Mouse (Mus musculus) embryonic fibroblast, embryonic 13.5 days (primary cell): ENCODE measurements at regions not wholly inside any gene's neighbourhood (a gene's known extent, or its start where the extent isn't known, plus 50 kb on each side); places are given as distances from the start of the nearest gene placed in this dataset.
"Not testable (repeated sequence)": the region's sequence is repeated elsewhere in the genome, so short reads cannot be mapped to it uniquely, and the experiment has no call there.

Source experiments
- H3K27ac ChIP-seq: 2 replicates; pipeline ENCODE4 v1.5.1; 2012; ENCODE audit warnings: low read length, control low read depth, inconsistent platforms; ENCODE audit not compliant: insufficient read depth
- H3K4me1 ChIP-seq: 2 replicates; pipeline ENCODE4 v1.6.1; 2011; ENCODE audit warnings: low read length; ENCODE audit not compliant: control insufficient read depth, insufficient read depth
- H3K4me3 ChIP-seq: 2 replicates; pipeline ENCODE4 v1.5.1; 2011; ENCODE audit warnings: mild to moderate bottlenecking, control low read depth, low read length; ENCODE audit not compliant: insufficient read depth
- CTCF ChIP-seq: IDR thresholded peaks from 2 replicates; pipeline ENCODE4 v1.5.1; 2011; ENCODE audit warnings: mild to moderate bottlenecking, control low read depth, low read length, moderate library complexity, borderline replicate concordance; ENCODE audit not compliant: insufficient read depth
- POLR2A ChIP-seq: IDR thresholded peaks from 2 replicates; pipeline ENCODE4 v1.6.1; 2011; ENCODE audit warnings: low read depth, mild to moderate bottlenecking, control low read depth, low read length, moderate library complexity

DNA sequence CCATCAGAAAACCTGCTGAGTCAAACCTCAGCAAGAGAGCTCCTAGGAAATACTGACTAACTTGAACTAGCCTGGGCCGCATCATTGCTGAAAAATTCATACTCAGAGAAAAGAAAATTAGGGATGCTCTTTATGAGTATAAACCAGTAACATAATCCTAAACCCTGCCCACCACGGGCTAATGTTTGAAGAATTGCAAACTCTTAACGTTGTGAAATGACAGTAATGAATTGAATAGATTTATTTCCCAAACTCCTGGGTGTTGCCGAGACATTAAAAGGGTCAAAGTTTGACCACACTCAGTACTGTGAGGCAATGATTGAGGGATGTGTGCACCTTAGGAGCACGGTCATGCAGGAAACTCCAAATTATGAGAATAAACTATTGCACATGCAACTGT, 125.3 kb downstream of the Gipc2 start:
- H3K27ac ChIP-seq = peak overlapping the region; percentile 91
- peaks cover 4% of the 10 kb centered on the region for H3K4me1 ChIP-seq
- H3K4me3 ChIP-seq = no peak overlapping the region
- TF ChIP-seq POLR2A (no peak), CTCF (no peak)

DNA sequence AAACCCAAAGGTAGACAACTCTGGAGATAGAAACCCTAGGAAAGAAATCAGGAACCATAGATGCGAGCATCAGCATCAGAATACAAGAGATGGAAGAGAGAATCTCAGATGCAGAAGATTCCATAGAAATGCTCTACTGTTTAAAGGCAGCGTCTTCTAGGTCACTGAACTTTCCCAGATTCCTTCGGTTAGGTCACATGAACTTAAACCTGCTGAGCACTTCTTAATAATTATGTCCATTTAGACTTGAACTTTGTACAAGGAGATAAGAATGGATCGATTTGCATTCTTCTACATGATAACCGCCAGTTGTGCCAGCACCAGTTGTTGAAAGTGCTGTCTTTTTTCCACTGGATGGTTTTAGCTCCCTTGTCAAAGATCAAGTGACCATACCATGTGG, 129.2 kb downstream of the Gipc2 start:
- not testable (repeated sequence) for H3K4me3 ChIP-seq, H3K27ac ChIP-seq
- H3K4me1 ChIP-seq = peaks cover 12% of the 10 kb centered on the region

DNA sequence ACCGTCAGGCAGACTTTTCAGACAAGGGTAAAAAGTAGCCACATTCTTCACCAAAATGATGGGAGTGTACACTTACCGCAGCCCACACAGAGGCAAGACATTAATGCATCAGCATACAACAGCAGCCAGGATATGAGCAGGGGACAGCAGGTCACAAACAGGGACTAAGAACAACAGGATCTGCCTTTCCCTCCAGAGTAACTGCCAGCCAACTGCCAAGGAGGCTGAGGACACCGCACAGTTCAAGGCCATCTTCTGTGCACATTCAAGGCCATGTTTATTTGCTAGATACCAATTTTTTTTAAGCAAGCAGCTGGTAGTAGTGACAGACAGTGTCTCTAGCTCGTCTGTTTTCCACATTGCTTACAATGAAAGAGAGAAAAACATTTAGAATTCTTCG, 130.6 kb downstream of the Gipc2 start:
- peaks cover 11% of the 10 kb centered on the region for H3K4me1 ChIP-seq
- TF ChIP-seq CTCF = no peak
- no peak for TF ChIP-seq POLR2A
- H3K27ac ChIP-seq = no peak overlapping the region
- no peak overlapping the region for H3K4me3 ChIP-seq

DNA sequence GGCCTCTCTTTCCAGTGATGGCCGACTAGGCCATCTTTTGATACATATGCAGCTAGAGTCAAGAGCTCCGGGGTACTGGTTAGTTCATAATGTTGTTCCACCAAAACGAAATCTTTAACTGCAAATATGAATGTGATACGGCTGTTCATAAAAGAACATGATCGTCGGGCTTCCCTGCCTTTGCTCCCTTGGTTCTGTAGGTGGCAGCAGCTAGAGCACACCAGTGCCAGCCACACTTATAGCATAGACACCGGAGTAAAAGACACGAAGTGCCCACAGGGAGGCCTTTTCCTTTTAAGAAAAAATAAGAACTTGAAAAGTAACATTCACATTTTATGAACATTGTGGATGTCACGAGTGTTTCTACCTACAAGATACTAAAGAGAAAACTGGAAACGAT, 131.3 kb downstream of the Gipc2 start:
- Histone ChIP-seq H3K27ac (no peak overlapping the region), H3K4me3 (no peak overlapping the region), H3K4me1 (peaks cover 11% of the 10 kb centered on the region)
- no peak for TF ChIP-seq POLR2A
- no peak for TF ChIP-seq CTCF

DNA sequence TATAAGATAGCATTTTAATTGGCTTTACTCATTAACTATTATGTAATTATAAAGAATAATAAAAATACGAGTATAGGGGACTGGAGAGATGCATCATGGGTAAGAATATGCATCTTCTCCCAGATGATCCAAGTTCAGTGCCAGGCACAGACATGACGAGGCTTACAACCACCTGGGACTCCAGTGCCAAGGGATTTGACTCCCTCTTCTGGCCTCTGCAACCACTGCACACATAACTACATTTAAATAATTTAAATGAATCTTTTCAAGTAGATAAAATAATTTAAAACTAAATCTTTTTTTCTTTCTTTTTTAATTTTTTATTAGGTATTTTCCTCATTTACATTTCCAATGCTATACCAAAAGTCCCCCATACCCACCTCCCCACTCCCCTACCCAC, 131.8 kb downstream of the Gipc2 start:
- H3K4me1 ChIP-seq = peaks cover 13% of the 10 kb centered on the region
- H3K4me3 ChIP-seq = no peak overlapping the region
- TF ChIP-seq CTCF (no peak), POLR2A (no peak)
- H3K27ac ChIP-seq = no peak overlapping the region

DNA sequence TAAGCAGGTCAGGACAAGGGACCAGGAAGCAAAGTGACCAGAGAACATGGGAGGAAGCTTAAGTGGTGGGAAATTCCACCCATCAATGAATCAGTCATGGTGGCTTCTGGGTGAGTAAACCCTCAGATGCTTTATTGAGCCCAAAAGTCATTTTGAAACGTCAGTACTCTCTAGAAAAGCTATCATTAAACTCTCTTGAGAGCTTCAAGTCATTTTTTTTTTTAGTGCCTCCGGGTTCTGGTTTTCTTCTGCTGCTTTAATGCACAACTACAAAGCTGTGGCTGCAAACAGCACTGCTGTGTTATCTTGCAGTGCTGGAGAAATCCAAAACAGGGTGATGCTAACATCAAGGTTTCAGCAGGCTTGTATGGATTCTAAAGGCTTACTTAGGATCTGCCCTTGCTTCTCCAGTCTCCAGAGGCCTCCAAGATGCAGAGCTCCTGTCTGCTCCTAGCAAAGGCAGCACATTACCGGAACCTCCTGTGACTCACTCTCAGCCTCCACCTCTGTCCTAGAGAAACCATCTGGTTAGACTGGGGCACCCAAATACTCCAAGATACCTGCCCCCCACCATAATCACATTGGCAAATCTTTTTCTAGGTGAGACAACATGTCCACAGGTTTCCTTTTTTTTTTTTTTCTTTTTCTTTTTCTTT, 133.2 kb downstream of the Gipc2 start:
- peak overlapping the region; percentile 64; the same call in 1 of the 2 replicates for H3K27ac ChIP-seq
- no peak for TF ChIP-seq POLR2A
- no peak for TF ChIP-seq CTCF
- H3K4me3 ChIP-seq = no peak overlapping the region
- peaks cover 13% of the 10 kb centered on the region for H3K4me1 ChIP-seq

DNA sequence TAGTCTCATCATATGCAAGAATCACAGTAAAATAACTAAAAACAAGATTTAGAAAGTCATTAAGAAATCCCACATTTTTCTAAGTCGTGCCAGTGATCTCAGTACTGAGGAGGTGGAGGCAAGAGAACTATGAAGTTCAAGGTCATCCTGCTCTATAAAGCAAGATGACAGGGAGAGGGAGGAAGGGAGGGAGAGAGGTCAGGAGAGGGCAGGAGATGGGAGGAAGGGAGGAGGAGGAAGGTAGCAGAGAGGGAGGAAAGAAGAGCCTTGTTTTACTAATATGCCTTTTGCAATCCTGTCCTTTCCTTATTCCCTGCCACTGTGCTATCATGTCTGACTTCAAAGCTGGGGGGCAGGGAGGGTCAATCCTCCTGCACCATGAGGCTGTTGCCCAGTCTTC, 137.3 kb downstream of the Gipc2 start:
- TF ChIP-seq POLR2A = no peak
- TF ChIP-seq CTCF = no peak
- H3K27ac ChIP-seq = no peak overlapping the region
- H3K4me3 ChIP-seq = no peak overlapping the region
- peaks cover 13% of the 10 kb centered on the region for H3K4me1 ChIP-seq

DNA sequence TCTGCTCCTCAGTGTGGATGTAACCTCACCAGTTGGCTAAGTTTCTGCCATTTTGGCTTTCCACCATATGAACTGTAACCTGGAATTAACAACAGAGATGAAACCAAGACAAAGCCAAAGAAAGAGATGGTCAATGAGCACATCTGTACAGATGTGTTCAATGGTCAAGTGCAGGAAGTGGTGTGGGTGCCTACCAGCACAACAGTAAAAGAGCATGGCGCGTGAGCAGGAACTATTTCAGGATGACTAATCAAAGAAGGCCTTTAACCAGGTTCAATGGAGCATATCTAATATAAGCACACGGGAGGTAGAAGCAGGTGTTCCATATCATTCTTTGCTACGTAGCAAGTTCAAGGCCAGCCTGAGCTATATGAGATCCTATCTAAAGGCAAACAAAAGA, 140.0 kb downstream of the Gipc2 start:
- H3K4me1 ChIP-seq = 0 out of 2 replicates have a peak, but pooled peaks cover 5% of the 10 kb centered on the region
- H3K4me3 ChIP-seq = no peak overlapping the region
- no peak overlapping the region for H3K27ac ChIP-seq
- TF ChIP-seq POLR2A (no peak), CTCF (no peak)

DNA sequence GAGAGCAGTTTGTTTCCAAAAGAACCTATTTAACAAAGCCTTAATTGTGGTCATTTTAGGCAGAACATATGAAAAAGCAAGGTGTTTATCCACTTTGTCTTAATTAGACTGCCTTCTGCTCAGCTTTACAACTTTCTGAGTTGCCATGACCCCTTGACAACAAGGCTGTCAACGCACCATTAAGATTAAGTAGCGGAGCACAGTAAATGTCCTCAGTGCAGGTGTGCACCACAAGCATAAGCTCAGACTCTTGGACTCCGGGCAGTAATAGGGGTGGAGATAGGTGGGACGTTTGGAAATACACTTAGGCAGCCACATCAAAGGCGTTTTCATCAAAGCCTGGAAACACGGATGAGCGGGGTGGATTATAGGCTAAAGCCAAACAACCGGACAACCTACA, 140.9 kb downstream of the Gipc2 start:
- no peak overlapping the region for H3K4me3 ChIP-seq
- 0 out of 2 replicates have a peak, but pooled peaks cover 2% of the 10 kb centered on the region for H3K4me1 ChIP-seq
- TF ChIP-seq CTCF = no peak
- no peak for TF ChIP-seq POLR2A
- no peak overlapping the region for H3K27ac ChIP-seq

DNA sequence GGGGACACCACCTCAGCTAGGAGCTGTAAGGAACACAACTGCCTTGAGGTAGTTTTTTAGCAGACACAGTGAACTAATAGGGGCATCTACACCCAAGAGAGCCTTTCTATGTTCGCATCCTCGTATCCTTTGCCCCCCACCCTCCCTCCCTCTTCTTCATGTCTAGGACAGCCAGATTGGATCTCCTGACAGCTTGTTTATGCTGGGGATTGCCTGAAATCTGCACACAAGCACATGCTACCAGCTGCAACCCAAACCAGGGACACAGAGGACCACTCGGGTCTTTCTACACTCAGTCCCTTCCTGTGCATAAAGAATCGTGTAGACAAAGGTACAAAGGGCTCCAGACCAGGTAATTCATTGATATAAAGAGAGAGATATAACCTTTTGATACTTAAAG, 159.3 kb downstream of the Gipc2 start:
- no peak overlapping the region for H3K4me3 ChIP-seq
- TF ChIP-seq POLR2A (no peak), CTCF (no peak)
- no peaks in the 10 kb centered on the region for H3K4me1 ChIP-seq
- no peak overlapping the region for H3K27ac ChIP-seq
